Mouse (Mus musculus) MEL (cell line): ENCODE data around the gene B130006D01Rik.

Experiments
- BHLHE40 ChIP-seq: IDR thresholded peaks from 2 replicates; pipeline ENCODE4 v1.6.1; 2012; ENCODE audit warnings: low read depth, mild to moderate bottlenecking, inconsistent platforms, low read length, improper control_type of control experiment, borderline replicate concordance
- CTCF ChIP-seq, 3 experiments: IDR thresholded peaks in 2 of 3; conservative IDR thresholded peaks in 1 of 3; 2 replicates each; pipeline ENCODE4 v1.5.1; 2011 to 2012; ENCODE audit warnings: low read length in 3 of 3, low read depth in 2 of 3, mild to moderate bottlenecking in 2 of 3, improper control_type of control experiment in 1 of 3, inconsistent platforms in 1 of 3, mixed read lengths in 1 of 3, moderate library complexity in 1 of 3; ENCODE audit not compliant: control insufficient read depth in 1 of 3, insufficient read depth in 1 of 3, poor library complexity in 1 of 3, severe bottlenecking in 1 of 3
- EP300 ChIP-seq, 2 experiments: IDR thresholded peaks; 2 replicates each; pipeline ENCODE4 v1.6.1; 2011; ENCODE audit warnings: improper control_type of control experiment in 2 of 2, low read length in 2 of 2, low read depth in 1 of 2, mild to moderate bottlenecking in 1 of 2
- GATA1 ChIP-seq: IDR thresholded peaks from 2 replicates; pipeline ENCODE4 v1.6.1; 2011; ENCODE audit warnings: low read depth, low read length, improper control_type of control experiment
- POLR2AphosphoS2 ChIP-seq: IDR thresholded peaks from 2 replicates; pipeline ENCODE4 v1.6.1; 2011; ENCODE audit warnings: low read length, improper control_type of control experiment

- TF ChIP-seq GATA1: no peak
- no peak for TF ChIP-seq EP300 (IDR thresholded peaks at IDR 0.05; ENCODE audit: low read depth in 1 of 2, low read length in 2 of 2)
- peak; percentile 89 to 95 (median 90) for TF ChIP-seq CTCF (IDR thresholded peaks at IDR 0.05 in 2 of 3, conservative IDR thresholded peaks at IDR 0.05 in 1 of 3; ENCODE audit: control insufficient read depth in 1 of 3, insufficient read depth in 1 of 3, low read depth in 2 of 3, low read length in 3 of 3, poor library complexity in 1 of 3, severe bottlenecking in 1 of 3)
- TF ChIP-seq POLR2AphosphoS2: no peak
- 0 out of 2 replicates have a peak, but pooled peaks have one; percentile 33 for TF ChIP-seq BHLHE40
These were observed 27.6 kb downstream of the B130006D01Rik start for GRCm38 (mm10) chr11:95750995-95751394.
